Mouse (Mus musculus) cerebellum, adult 2 months (tissue): ENCODE data around the gene Lama2.

Experiments used
- CTCF ChIP-seq: fragments of 200-500 bp; IDR thresholded peaks from 2 replicates; pipeline ENCODE4 v1.5.1; 2011; ENCODE audit warnings: low read depth, mild to moderate bottlenecking, control low read depth, low read length, moderate library complexity, borderline replicate concordance; ENCODE audit not compliant: insufficient read depth
- POLR2A ChIP-seq: fragments of 200-500 bp; IDR thresholded peaks from 2 replicates; pipeline ENCODE4 v1.6.1; 2011; ENCODE audit warnings: low read length, control low read depth, borderline replicate concordance; ENCODE audit not compliant: insufficient read depth

DNA sequence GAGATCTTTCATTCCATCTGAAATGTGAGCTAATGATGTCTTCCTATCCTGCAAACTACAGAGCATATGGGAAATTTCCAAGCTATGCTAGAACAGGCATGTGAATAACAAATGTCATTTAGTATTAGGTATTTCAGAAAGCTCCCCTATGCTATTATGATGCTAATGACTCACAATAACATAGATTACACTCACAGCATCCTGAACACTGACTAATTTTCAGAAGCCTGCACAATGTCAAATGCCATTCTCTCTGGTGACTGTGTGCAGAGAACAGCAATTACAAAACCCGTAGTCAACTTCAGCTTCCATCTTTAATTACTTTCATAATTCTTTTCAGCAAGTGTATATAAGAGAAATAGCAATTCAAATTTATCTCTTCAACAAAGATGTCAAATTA is 596.9 kb downstream of the Lama2 start:
- TF ChIP-seq POLR2A (no peak), CTCF (no peak)
